Mouse (Mus musculus) forebrain, embryonic 12.5 days (tissue): ENCODE results near the gene Gm609. TPM values are rescaled to one million over a fixed set of nuclear protein-coding genes. Genes with fewer than 3 reads are reported as not detected.

Experiments
- ATAC-seq: fragments of 200-750 bp; cut with Nextera tagmentation; 2 replicates; pipeline ENCODE4 v1.8.0; 2017; ENCODE audit warnings: moderate TSS enrichment; ENCODE audit not compliant: low FRiP score
- H3K27ac ChIP-seq: fragments of 300-500 bp; sonication (generic); 2 replicates; pipeline ENCODE4 v1.5.1; 2016; ENCODE audit warnings: mild to moderate bottlenecking
- H3K27me3 ChIP-seq: fragments of 300-500 bp; sonication (generic); 2 replicates; pipeline ENCODE4 v1.6.1; 2016; ENCODE audit warnings: mild to moderate bottlenecking
- H3K36me3 ChIP-seq: fragments of 300-500 bp; sonication (generic); replicated peaks from 2 replicates; pipeline ENCODE4 v1.6.1; 2016; ENCODE audit warnings: mild to moderate bottlenecking
- H3K4me1 ChIP-seq: fragments of 300-500 bp; sonication (generic); 2 replicates; pipeline ENCODE4 v1.6.1; 2016
- H3K4me2 ChIP-seq: fragments of 300-500 bp; sonication (generic); 2 replicates; pipeline ENCODE4 v1.6.1; 2016; ENCODE audit warnings: mild to moderate bottlenecking, moderate library complexity
- H3K4me3 ChIP-seq: fragments of 300-500 bp; sonication (generic); replicated peaks from 2 replicates; pipeline ENCODE4 v1.5.1; 2016; ENCODE audit warnings: mild to moderate bottlenecking
- H3K9ac ChIP-seq: fragments of 300-500 bp; sonication (generic); 2 replicates; pipeline ENCODE4 v1.6.1; 2016; ENCODE audit warnings: mild to moderate bottlenecking
- H3K9me3 ChIP-seq: fragments of 300-500 bp; sonication (generic); 2 replicates; pipeline ENCODE4 v1.6.1; 2016
- WGBS: fragments of 180-500 bp; shearing (Covaris S2); methylation state at CpG from one replicate; pipeline ENCODE4 v1.1.7; 2016; 5-methylcytosine and 5-hydroxymethylcytosine counted together
- polyA plus RNA-seq: library from polyadenylated mRNA; unstranded; fragments of >200 nt; fragmentation: Nextera tagmentation; extraction: Ambion mirVana; gene quantifications from 2 replicates; pipeline ENCODE4 v1.2.1, GENCODE M21; 2016

Gm609 gene
- polyA plus RNA-seq, 1 experiment from 2014 or later = not detected

DNA sequence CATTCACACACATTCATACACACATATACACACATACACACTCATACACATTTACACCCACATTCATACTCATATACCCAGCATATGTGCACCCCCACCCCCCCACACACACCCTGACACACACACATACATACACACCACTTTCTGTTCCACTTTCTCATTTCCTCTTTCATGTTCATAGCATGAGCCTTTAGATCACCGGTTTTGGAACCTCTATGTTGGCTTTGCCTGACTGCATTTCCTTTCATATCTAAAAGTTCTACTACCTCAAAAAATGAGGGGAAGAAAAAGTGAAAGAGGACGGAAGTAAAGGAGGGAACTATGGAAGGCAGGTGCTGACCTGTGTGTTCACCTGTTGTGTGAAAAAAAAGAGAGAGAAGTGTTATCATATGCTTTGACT is 102.9 kb downstream of the Gm609 start:
- H3K9ac ChIP-seq = no peak overlapping the region
- peaks cover 10% of the 10 kb centered on the region; the same call in 1 of the 2 replicates for H3K36me3 ChIP-seq
- no peak overlapping the region for H3K4me2 ChIP-seq
- no peak for ATAC-seq
- no peak overlapping the region for H3K27ac ChIP-seq
- 88% methylated on average over 2 of the region's 2 CpGs for WGBS
- no peak overlapping the region for H3K4me3 ChIP-seq
- H3K27me3 ChIP-seq = no peaks in the 10 kb centered on the region
- H3K9me3 ChIP-seq = no peaks in the 10 kb centered on the region
- peaks cover 5% of the 10 kb centered on the region; the same call in 1 of the 2 replicates for H3K4me1 ChIP-seq

DNA sequence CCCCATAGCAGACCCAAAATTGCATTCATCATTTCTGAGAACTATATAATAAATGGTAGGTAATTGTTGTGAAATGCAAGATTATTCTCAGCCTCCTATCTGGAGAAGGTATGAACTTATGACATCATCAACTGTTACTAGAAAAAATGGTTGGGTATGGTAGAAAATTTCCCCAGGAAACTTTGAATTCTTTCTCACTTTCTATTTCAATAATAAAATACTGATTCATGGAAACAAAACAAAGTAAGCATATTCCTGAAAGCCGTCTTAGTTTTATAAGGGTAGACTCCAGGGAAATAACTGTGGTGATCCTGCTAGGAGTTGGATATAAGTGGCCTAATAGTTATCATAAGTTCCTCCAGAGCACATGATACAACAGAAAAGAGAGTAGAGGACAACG is 103.7 kb downstream of the Gm609 start:
- Histone ChIP-seq H3K4me2 (no peak overlapping the region), H3K27me3 (no peaks in the 10 kb centered on the region), H3K4me1 (peaks cover 5% of the 10 kb centered on the region; the same call in 1 of the 2 replicates), H3K4me3 (no peak overlapping the region), H3K9me3 (no peaks in the 10 kb centered on the region), H3K27ac (no peak overlapping the region), H3K9ac (no peak overlapping the region), H3K36me3 (0 out of 2 replicates have a peak, but pooled peaks cover 4% of the 10 kb centered on the region)
- ATAC-seq = no peak
- 88% methylated on average over 2 of the region's 2 CpGs for WGBS

DNA sequence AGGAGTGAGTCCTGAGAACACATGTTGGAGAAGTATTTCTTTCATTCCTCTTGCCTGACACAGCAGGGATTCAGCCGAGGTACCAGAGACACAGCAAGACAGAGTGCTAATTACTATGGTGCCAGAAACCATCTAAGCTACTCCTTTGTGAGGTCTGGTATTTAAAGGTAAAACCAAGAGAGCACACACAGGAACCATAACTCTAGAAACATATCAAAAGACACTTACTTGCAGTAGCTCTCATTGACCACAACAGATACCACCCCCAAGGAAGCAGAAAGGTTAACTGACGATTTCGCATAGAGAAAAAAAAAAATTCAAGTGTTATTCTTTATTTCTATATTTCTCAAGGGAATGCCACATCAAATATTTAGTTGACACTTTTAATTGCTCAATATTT is 111.0 kb downstream of the Gm609 start:
- WGBS = 79% methylated on average over 3 of the region's 3 CpGs
- ATAC-seq = no peak

DNA sequence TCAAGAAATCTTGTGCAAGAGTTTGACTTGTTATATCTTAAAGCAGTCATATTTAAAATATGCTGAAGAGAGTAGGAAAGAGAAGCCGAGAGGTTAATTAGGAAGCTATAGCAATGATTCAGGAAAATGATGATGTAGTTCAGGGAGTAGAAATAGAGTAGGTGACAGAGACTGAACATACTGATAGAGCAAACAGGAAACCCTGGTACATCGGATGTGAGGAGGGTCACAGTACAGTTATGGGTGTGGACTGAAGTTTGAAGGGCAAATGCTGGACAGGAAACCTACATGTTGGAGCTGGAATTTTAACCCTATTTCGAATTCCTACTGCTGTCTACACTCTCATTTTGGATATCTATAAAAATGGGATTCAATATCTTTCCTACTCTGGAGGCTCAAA is 113.8 kb downstream of the Gm609 start:
- 87% methylated on average over 3 of the region's 3 CpGs for WGBS
- ATAC-seq = no peak
- no peak overlapping the region for H3K4me2 ChIP-seq
- no peak overlapping the region for H3K9ac ChIP-seq
- H3K27me3 ChIP-seq = no peaks in the 10 kb centered on the region
- H3K4me3 ChIP-seq = no peak overlapping the region
- H3K27ac ChIP-seq = no peak overlapping the region
- no peaks in the 10 kb centered on the region for H3K36me3 ChIP-seq
- no peaks in the 10 kb centered on the region for H3K9me3 ChIP-seq
- no peaks in the 10 kb centered on the region for H3K4me1 ChIP-seq

More for the DNA sequence above, 111.0 kb downstream of the Gm609 start:
- Histone ChIP-seq H3K27ac (no peak overlapping the region), H3K4me3 (no peak overlapping the region), H3K9ac (no peak overlapping the region), H3K36me3 (no peaks in the 10 kb centered on the region), H3K9me3 (no peaks in the 10 kb centered on the region), H3K4me2 (no peak overlapping the region), H3K4me1 (no peaks in the 10 kb centered on the region), H3K27me3 (no peaks in the 10 kb centered on the region)

DNA sequence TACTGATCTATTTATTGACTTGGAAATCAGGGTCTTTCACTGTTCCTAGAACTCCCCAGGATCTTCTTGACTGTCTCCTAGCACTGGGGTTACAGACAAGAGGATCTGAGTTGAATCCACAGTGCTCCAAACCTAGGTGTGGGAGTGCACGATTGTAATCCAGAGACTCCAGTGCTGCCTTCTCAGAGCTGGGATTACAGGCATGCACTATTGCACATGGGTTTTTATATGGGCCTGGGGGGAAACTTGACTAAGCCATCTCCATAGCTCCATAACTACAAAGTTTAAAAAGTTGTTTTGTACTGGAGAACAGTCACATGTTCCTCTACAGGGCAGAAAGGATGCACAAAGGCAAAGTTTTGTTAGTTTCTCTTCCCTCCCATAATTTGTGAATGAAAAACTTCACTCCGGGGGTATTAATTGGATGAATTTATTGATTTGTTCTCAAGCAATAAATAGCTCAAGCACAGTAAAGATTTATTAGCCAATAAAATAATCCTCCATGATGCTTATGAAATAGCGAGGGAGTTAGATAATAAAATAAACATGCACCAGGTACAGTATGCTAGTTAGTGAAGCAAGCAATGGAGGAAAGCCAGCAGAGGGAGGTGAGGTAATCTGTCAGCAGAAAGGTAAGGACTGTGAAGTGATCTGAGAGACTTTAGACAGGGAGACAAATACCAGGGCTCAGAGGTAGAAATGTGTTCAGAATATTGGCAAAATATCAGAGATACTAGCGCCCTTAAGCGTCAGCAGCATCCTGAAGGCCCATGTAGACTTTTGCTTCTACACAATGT is 114.4 kb downstream of the Gm609 start:
- H3K36me3 ChIP-seq = no peaks in the 10 kb centered on the region
- H3K4me2 ChIP-seq = no peak overlapping the region
- WGBS = 89% methylated on average over 5 of the region's 5 CpGs
- no peaks in the 10 kb centered on the region for H3K9me3 ChIP-seq
- no peak overlapping the region for H3K27ac ChIP-seq
- H3K27me3 ChIP-seq = no peaks in the 10 kb centered on the region
- no peak for ATAC-seq
- no peak overlapping the region for H3K9ac ChIP-seq
- H3K4me3 ChIP-seq = no peak overlapping the region
- H3K4me1 ChIP-seq = no peaks in the 10 kb centered on the region

DNA sequence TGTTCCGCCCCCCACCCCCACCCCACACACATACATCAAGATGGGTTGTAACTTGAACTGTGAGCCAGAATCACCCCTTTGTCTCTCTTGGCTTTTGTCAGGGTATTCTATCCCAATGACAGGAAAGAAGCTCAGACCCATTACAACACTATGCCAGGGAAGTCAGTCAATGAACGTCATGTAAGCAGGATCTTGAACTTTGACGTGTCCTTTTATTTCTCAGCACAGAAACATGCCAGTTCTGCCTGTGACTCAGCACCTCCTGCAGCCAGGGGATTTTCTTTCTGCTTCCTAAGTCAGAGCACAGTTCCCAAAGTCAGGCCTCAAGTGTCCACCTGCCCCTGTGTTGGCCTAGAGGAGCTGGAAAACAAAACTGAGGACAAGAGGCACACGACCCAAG is 115.4 kb downstream of the Gm609 start:
- H3K4me3 ChIP-seq = no peak overlapping the region
- no peak overlapping the region for H3K9ac ChIP-seq
- WGBS = 90% methylated on average over 4 of the region's 4 CpGs
- no peaks in the 10 kb centered on the region for H3K36me3 ChIP-seq
- ATAC-seq = no peak
- no peaks in the 10 kb centered on the region for H3K27me3 ChIP-seq
- no peak overlapping the region for H3K4me2 ChIP-seq
- no peak overlapping the region for H3K27ac ChIP-seq
- no peaks in the 10 kb centered on the region for H3K9me3 ChIP-seq
- no peaks in the 10 kb centered on the region for H3K4me1 ChIP-seq

DNA sequence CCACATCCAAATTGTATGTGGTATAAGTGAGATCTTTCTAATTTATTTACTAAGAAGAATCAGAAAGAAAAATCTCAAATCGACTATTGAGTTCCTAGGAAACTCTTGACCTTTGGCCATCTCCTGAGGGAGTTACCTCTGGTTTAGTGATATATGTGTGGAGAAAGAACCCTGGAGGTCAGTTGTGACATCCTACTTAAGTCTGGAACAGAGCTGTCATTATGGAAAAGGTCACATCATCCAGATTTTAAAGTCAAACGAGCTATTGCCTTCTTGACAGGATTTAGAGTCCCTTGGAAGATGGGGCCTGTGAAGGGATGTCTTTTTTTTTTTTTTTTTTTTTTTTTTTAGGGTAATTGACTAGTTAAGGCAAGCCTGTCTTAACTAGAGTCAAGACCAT is 116.0 kb downstream of the Gm609 start:
- no peak overlapping the region for H3K4me2 ChIP-seq
- H3K36me3 ChIP-seq = no peaks in the 10 kb centered on the region
- 84% methylated on average over 2 of the region's 2 CpGs for WGBS
- no peaks in the 10 kb centered on the region for H3K27me3 ChIP-seq
- H3K27ac ChIP-seq = no peak overlapping the region
- H3K9me3 ChIP-seq = no peaks in the 10 kb centered on the region
- H3K4me1 ChIP-seq = no peaks in the 10 kb centered on the region
- H3K4me3 ChIP-seq = no peak overlapping the region
- ATAC-seq = no peak
- no peak overlapping the region for H3K9ac ChIP-seq

DNA sequence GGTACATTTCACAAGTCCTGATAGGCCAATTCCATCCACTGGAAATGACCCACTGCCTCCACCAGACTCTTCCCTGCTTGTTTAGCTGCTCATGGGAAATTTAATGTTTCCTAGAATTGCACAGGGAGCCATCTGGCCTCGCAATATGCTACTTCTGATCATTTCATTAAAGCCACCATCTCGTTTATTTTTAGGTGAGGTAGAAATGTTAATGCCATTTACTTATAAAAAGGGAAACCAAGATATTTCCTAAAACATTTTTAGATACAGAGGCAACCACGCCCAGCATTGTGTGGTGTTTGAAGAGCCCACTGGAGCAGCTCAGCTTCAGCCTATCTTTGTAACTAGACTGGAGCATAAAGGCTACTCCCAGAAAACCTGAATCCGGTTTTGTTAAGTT is 116.5 kb downstream of the Gm609 start:
- no peaks in the 10 kb centered on the region for H3K4me1 ChIP-seq
- no peak for ATAC-seq
- WGBS = 82% methylated on average over 4 of the region's 4 CpGs
- no peaks in the 10 kb centered on the region for H3K36me3 ChIP-seq
- no peak overlapping the region for H3K9ac ChIP-seq
- no peak overlapping the region for H3K4me2 ChIP-seq
- no peaks in the 10 kb centered on the region for H3K27me3 ChIP-seq
- H3K27ac ChIP-seq = no peak overlapping the region
- no peak overlapping the region for H3K4me3 ChIP-seq
- H3K9me3 ChIP-seq = no peaks in the 10 kb centered on the region

DNA sequence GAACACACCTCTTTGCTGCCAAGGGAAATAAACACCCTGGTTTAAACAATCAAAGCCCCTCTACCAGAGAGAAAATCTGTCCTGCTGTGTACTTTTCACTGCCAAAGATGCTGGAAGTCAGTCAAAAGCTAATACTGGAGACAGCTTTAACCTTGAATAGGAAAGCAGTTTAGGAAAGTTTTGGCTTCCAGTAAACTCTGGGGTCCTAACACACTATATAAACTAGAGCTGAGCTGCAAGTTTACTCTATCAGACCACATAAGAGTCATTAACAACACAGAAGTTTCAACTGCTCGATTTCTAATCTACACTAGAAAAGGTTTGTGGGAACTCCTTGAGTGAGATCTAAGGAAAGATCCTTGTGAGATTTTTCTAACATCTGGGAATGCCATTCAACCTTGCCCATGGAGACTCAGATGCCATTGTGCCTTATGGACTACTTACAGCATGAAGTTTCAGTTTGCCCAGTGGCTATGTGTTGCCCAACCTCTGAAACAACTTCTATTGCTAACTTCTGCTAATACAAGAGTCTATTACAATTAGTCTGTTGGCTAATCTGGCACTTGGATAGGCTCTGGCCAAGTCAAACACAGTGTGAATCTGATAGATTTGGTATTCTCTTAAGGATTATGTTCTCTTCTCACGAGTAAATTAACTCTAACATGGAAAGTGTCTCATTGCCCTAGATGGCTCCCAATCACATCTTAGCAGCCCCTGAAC is 117.1 kb downstream of the Gm609 start:
- Histone ChIP-seq H3K36me3 (no peaks in the 10 kb centered on the region), H3K27me3 (no peaks in the 10 kb centered on the region), H3K4me3 (no peak overlapping the region), H3K9ac (no peak overlapping the region), H3K4me1 (no peaks in the 10 kb centered on the region), H3K4me2 (no peak overlapping the region), H3K9me3 (no peaks in the 10 kb centered on the region), H3K27ac (no peak overlapping the region)
- 80% methylated on average over 2 of the region's 2 CpGs for WGBS
- ATAC-seq = no peak

DNA sequence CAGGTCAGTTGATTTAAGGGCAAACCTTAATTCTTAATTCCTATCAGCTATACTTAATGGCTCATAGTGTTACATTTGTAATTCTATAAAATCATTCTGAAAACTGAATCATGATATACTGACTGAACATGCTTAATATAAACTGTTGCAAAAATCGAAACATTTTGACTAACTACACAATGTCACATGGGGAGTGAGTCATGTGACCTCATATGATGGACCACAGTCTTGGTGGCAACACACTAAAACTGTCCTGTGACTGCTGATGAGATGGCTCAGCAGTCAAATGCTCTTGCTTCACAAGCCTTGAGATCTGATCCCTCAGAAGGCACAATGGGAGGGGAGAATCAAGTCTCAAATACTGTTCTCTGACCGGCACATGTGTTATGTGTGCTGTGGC is 118.7 kb downstream of the Gm609 start:
- Histone ChIP-seq H3K4me2 (no peak overlapping the region), H3K27me3 (no peaks in the 10 kb centered on the region), H3K9ac (no peak overlapping the region), H3K4me3 (no peak overlapping the region), H3K4me1 (no peaks in the 10 kb centered on the region), H3K36me3 (no peaks in the 10 kb centered on the region), H3K27ac (no peak overlapping the region), H3K9me3 (no peaks in the 10 kb centered on the region)
- WGBS = 83% methylated on average over 2 of the region's 2 CpGs
- no peak for ATAC-seq

DNA sequence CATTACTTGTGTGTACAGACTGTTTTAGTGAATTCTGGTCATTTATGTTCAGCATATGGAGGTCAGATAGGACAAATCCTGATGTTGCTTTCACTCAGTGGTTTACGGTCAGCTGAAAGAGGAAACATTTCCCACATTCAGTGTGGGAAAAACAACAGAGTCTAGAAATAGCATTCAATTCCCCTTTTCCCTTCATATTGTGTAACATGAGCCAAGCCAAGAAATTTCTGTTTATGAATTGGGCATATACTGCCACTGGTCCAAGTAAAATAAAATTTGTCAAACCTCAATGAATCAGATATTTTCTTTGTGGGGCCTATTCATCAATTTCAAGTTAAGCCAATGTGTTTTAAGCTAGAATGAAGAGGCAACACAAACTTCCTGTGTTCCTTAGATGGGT is 121.7 kb downstream of the Gm609 start:
- ATAC-seq = no peak
- H3K4me1 ChIP-seq = no peaks in the 10 kb centered on the region
- H3K4me3 ChIP-seq = no peak overlapping the region
- no peaks in the 10 kb centered on the region for H3K36me3 ChIP-seq
- no peak overlapping the region for H3K27ac ChIP-seq
- no peaks in the 10 kb centered on the region for H3K9me3 ChIP-seq
- H3K27me3 ChIP-seq = no peaks in the 10 kb centered on the region
- no peak overlapping the region for H3K4me2 ChIP-seq
- WGBS = 90% methylated on average over 1 of the region's 1 CpGs
- H3K9ac ChIP-seq = no peak overlapping the region

DNA sequence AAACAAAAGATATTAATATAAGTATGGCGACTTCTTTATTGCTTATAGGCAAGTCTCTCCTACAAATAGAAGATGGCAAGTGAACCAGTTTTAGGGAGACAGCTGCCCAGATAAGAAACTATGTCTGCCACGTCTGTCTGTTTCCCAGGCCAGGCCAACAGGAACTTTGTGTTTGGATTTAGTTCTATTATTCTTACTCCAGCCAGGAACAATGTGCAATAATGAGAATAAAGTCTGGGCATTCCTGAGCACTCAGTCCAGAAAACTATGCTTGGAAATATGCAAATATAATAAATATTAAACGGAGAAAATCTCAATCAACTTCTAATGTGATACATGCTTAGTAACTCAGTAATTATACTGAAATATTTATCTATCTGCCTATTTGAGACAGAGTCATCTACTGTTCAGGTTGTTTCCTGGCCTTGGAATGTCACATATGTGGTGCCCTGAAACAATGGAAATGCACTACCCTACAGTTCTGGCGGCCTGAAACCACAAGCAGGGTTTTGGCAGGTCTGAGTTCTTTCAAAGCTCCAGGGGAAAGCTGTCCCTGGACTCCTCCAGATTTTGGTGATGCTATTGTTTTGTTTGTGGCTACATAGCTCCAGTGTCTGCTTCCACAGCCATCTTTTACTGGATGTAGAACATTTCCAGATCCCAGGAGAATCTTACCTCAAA is 123.3 kb downstream of the Gm609 start:
- ATAC-seq = no peak

More for the DNA sequence above, 123.3 kb downstream of the Gm609 start:
- 77% methylated on average over 4 of the region's 4 CpGs for WGBS
- Histone ChIP-seq H3K27ac (no peak overlapping the region), H3K4me2 (no peak overlapping the region), H3K9me3 (no peaks in the 10 kb centered on the region), H3K9ac (no peak overlapping the region), H3K36me3 (no peaks in the 10 kb centered on the region), H3K4me1 (no peaks in the 10 kb centered on the region), H3K4me3 (no peak overlapping the region), H3K27me3 (no peaks in the 10 kb centered on the region)
